Mouse (Mus musculus) kidney, adult 18-20 months (tissue): ENCODE measurements around the gene Capn1.
"Not testable (repeated sequence)": the region's sequence is repeated elsewhere in the genome, so short reads cannot be mapped to it uniquely, and the experiment has no call there.

Experiments used
- DNase-seq: peaks from one replicate; pipeline ENCODE4 v3.0.0; 2021

Capn1 gene

GRCm38 (mm10) chr19:6015511-6016315 lies at the start of gene Capn1:
Capn1 (minus strand) TSS chr19:6015897.
- DNase-seq = peak; percentile 75

DNA sequence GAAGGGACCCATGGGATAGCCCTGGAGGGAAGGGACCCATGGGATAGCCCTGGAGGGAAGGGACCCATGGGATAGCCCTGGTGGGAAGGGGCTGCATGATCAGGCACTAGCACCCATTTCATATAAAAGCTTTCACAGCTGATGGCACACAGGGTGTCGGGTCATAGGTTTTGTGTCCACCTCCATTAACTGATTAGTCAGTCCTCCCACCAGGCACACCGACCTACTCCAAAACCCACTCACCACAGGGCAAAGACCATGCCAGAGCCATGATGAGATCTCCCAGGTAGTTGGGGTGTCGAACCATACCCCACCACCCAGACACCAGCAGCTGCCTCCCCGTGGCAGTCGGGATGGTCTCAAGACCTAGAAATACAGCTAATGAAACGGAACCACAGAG lies 47.4 kb upstream of the Capn1 start:
- no peak for DNase-seq

DNA sequence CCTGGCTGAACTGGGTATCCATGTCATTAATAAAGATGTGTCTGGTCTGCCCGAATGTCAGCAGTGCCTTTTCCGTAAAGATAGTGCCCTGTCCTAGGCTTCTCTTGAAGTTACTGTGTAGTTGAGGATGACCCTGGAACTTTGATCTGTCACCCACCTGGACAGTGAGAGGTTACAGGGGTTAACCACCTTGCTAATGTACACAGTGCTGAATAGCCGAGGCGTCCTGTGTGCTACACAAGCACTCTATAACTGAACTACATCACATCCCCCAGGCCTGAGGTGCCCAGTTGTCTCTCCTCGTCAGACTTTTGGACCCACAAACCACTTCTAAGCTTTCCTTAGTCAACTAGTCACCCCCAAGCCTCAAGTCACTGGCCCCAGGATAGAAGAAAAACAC lies 46.7 kb upstream of the Capn1 start:
- DNase-seq = no peak

- peak; percentile 42 for DNase-seq
Measured at GRCm38 (mm10) chr19:6061641-6062302, 46.1 kb upstream of the Capn1 start.

DNA sequence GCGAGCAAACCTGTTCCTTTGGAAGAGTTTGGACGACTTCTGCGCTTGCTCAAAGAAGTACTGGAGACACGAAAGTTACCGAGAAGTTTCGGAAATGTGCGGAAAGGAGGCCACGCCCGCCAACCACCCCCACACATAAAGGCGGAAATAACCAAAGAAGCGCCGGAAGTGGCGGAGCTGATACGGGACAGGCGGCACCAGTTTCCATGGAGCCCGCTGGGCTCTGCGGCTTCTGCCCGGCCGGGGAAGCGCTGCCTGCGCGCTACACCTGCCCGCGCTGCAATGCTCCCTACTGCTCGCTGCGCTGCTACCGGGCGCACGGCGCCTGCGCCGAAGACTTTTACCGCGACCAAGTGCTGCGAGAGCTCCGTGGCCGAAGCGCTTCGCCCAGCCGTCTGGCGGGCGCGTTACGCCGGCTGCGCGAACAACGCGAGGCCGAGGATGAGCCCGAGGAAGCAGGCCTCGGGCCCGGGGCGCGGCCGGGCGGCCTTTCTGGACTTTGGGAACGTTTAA lies 45.4 kb upstream of the Capn1 start, which contains the start of gene Znhit2:
Gene Znhit2, plus strand, starts transcription at position 172 of the 513 bp plus-strand sequence.
- peak; percentile 96 for DNase-seq

DNA sequence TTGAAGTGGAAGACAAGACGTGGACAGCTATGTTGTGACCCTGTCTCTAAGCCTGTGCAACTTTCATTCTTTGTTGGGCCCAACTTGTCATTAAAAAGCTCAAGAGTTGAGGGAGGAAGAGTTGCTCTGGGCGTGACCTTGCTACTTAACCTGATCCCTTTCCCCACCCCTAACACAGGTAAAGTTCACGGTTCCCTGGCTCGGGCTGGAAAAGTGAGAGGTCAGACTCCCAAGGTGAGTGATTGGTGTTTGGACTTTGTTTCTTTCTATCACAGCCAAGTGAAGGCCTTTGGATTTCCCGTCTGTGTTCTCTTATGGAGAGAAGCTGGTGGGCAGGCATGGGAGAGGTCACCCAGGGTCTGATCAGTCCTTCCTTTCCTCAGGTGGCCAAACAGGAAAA lies 43.3 kb upstream of the Capn1 start:
- no peak for DNase-seq

GRCm38 (mm10) chr19:6058513-6058912 lies 42.8 kb upstream of the Capn1 start:
- no peak for DNase-seq

GRCm38 (mm10) chr19:6057313-6058096 lies 41.8 kb upstream of the Capn1 start, which contains the start of the genes Mrpl49 and Fau:
Mrpl49 (minus strand) TSS chr19:6057785.
Fau (plus strand) TSS chr19:6057844.
- peak; percentile 99 for DNase-seq

GRCm38 (mm10) chr19:6056696-6057095 lies 41.0 kb upstream of the Capn1 start:
- no peak for DNase-seq

GRCm38 (mm10) chr19:6054296-6054695 lies 38.6 kb upstream of the Capn1 start:
- DNase-seq = no peak

DNA sequence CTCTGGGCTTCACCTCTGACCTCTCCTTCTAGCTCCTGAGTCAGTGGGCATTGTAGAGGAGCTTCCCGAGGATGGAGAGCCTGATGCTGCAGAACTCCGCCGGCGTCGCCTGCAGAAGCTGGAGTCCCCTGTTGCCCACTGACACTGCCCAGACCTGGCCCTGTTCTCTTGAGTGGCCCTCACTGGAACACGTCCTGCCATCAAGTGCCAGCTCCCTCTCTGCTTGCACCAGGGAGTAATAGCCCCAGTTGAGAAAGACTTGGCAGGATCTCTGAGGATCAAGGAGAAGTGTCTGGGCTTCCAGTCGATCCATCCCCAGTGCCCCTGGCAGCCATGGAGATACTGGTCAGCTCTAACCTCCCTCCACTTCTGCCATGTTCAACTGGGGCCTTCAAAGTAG lies 36.8 kb upstream of the Capn1 start:
- DNase-seq = no peak

DNA sequence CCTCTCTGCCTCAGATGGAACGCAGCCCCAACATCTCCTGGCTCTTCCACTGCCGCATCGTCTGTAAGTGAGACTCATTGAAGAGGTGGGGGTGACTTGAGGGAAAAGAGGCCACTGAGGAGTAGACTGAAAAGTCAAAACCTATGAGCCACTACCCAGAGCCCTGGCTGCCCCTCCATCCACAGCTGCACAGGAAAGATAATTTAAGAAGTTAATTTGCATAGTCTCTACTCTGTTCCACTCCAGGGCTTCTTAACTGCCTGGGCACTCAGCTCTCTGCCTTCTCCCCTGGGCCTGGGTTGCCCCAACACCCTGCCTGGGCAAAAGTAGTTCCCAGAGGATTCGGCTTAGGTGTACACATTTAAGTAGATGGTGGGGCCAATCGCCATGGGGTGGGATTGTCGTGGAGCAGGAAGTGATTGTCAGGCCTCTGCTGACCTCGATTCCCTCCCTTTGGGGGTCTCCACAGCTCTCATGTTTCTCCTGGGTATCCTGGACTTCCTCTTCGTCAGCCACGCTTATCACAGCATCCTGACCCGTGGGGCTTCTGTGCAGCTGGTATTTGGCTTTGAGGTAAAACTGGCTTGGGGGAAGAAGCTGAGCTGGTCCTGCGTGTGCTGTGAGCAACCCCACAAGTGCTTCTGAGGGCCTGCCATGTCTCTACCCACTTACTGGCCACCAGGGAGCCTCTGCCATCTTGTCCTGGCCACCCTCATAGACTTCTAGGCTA lies 33.1 kb upstream of the Capn1 start:
- no peak for DNase-seq

DNA sequence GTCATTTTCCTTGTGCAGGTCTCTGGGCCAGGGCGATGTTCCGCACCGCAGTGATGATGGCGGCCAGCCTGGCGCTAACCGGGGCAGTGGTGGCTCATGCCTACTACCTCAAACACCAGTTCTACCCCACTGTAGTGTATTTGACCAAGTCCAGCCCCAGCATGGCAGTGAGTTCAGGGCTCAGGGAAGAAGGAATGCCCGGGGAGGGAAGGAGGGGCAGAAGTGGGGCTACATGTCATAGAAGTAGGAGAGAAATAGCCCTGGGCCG lies 32.1 kb upstream of the Capn1 start:
- DNase-seq = no peak

DNA sequence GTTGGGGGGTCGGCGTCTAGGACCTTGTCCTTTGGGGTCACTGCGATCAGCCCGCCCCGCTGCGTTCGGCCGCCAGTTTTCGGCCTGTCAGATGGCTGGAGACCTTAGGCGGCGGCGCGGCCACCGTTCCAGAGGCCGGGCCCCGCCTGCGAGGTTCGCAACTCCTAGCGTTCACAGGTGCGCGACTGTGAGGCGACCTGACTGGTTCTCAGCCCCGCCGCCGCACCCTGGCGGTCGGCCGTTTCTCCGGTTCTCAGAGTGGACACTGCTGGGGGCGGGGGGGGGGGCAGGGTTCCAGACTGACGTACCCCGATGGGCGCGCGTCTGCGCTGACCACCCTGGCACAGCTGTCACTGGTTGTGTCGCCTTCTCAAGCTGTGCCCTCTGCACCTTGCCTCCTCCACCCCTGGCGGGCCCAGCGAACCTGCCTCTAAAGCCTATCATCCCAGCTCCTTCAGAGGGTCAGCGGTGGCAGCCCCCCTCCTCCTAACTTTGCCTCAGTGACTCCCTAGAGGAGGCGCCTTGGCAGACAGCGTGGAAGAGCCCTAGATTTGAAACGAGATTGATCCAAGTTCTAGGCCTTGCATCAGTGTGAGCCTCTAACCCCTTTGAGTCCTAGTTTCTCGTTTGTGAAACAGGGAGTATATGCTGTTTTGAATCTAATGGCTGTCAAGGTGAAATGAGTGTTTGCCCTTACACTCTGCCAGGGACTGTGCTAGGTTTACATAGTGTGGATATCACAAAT lies 31.6 kb upstream of the Capn1 start:
- DNase-seq = no peak

DNA sequence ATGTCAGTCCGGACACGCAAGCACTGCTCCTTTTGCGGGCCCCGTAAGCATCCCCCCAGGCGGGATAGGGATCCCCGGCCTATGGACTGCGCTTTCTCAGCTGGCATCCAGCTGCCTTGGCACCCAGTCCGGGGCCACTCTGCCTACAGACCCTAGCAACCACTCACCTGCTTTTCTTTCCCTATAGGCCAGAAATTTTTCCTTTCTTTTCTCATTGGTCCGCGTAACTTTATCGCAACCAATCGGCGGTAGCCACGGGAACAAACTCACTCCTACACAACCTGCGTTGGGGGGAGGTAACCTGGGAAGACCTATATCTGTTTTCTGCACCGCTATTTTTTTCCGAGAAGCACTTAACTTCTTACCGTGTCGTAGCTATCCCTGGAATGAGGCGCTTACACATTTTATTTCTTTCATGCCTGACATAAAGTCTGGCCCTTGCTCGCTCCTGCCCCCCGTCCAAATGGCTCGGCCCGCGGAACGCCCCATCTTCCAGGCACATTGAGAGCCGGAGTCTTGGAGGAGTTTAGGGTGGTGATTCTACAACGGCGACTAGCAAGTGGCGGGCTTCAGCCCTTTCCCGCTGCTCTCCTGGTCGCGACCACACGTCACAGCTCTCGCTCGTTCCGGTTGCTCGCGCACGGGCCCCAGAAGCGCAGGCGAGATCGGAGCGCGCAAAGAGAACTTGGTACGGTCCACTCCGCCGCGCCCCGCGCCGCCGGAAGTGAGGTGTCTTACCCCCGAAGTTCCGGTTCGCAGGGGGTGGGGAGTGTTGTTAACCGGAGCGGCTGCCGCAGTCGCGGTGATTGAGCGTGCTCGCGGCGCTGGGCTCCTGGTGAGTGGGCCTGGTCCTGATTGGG lies 30.8 kb upstream of the Capn1 start, which contains the start of gene Syvn1:
Gene Syvn1, plus strand, starts transcription at position 283 of the 860 bp plus-strand sequence.
- DNase-seq = peak; percentile 94

- DNase-seq = no peak
Measured at GRCm38 (mm10) chr19:6045366-6046293, 29.9 kb upstream of the Capn1 start.

GRCm38 (mm10) chr19:6044102-6044501 lies 28.4 kb upstream of the Capn1 start:
- not testable (repeated sequence) for DNase-seq

DNA sequence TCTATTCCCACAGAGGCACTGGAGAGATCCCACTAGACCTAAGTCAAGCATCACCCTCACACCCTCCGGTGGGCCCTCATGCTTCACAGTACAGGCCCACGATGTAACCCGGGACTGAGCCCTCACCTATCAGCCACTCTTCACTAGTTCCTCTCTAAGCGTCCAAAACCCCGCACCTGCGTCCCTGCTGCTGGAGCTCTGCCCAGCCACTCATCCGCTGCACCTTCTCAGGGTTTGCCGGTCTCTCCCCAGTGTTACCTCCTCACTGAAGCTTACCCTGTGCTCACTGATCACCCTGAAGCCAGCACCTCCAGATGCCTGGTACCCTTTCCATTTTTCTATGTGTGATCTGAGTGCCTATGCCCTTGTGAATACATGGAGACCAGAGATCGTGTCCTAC lies 26.6 kb upstream of the Capn1 start:
- no peak for DNase-seq

DNA sequence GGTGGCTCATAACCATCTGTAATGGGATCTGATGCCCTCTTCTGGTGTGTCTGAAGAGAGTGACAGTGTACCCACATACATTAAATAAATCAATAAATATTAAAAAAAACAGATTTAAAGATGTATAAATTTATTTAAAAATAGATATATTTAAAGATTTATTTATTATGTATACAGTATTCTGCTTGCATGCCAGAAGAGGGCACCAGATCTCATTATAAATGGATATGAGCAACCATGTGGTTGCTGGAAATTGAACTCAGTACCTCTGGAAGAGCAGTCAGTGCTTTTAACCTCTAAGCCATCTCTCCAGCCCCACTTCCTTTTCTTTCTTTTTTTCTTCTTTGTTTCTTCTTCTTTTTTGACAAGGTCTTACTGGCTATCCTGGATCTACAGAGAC lies 24.3 kb upstream of the Capn1 start:
- DNase-seq = no peak

DNA sequence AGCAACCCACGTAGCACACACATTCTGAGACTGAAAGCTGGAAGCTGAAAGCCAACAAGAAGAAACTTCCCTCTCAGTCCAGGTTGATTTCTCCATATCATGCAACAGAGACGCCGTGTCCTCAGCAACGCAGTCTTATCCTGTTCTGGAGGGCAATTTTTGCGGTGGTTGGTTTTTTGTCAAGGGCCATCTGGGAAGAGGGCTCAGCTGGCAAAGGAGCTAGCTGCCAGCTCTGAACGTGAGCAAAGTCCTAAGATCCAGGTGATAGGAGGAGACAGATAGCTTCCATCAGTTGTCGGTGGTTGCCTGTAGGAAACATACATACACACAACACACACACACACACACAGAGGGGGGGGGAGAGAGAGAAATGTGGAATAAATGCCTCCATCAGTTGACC lies 22.6 kb upstream of the Capn1 start:
- DNase-seq = no peak
